Mouse (Mus musculus): ENCODE measurements around the gene Tns3. TPM values are rescaled to one million over a fixed set of nuclear protein-coding genes. Genes with fewer than 3 reads are reported as not detected.

Tns3 gene
- polyA plus RNA-seq, 1 experiment = 29.2 TPM

GRCm38 (mm10) chr11:8525463-8526145 lies 138.7 kb downstream of the Tns3 start:
- TF ChIP-seq CTCF (IDR thresholded peaks at IDR 0.05; ENCODE audit: borderline replicate concordance, insufficient read depth, low read depth, low read length) (no peak), POLR2A (IDR thresholded peaks at IDR 0.05; ENCODE audit: borderline replicate concordance, insufficient read depth, low read length) (no peak)
- Histone ChIP-seq H3K27ac (ENCODE audit: insufficient read depth, low read length) (no peak overlapping the region), H3K4me1 (ENCODE audit: control insufficient read depth, insufficient read depth, low read length) (peaks cover 9% of the 10 kb centered on the region), H3K27me3 (ENCODE audit: control insufficient read depth, insufficient read depth, low read length) (no peaks in the 10 kb centered on the region), H3K4me3 (replicated peaks; ENCODE audit: insufficient read depth, low read depth, low read length) (no peak overlapping the region)
- 92% methylated on average over 9 of the region's 9 CpGs for WGBS
- DNase-seq = no peak

GRCm38 (mm10) chr11:8523344-8524126 lies 140.8 kb downstream of the Tns3 start:
- H3K4me3 ChIP-seq (replicated peaks; ENCODE audit: insufficient read depth, low read depth, low read length) = no peak overlapping the region
- no peaks in the 10 kb centered on the region for H3K27me3 ChIP-seq (ENCODE audit: control insufficient read depth, insufficient read depth, low read length)
- H3K27ac ChIP-seq (ENCODE audit: insufficient read depth, low read length) = 0 out of 2 replicates have a peak overlapping the region, but pooled peaks have one; percentile 11
- 11% methylated on average over 10 of the region's 10 CpGs for WGBS
- TF ChIP-seq POLR2A (IDR thresholded peaks at IDR 0.05; ENCODE audit: borderline replicate concordance, insufficient read depth, low read length) = no peak
- peak; percentile 77 for TF ChIP-seq CTCF (IDR thresholded peaks at IDR 0.05; ENCODE audit: borderline replicate concordance, insufficient read depth, low read depth, low read length)
- DNase-seq = peak; percentile 83 to 85
- H3K4me1 ChIP-seq (ENCODE audit: control insufficient read depth, insufficient read depth, low read length) = peaks cover 9% of the 10 kb centered on the region

GRCm38 (mm10) chr11:8513359-8514253 lies 150.7 kb downstream of the Tns3 start:
- TF ChIP-seq CTCF (IDR thresholded peaks at IDR 0.05; ENCODE audit: borderline replicate concordance, insufficient read depth, low read depth, low read length) = no peak
- TF ChIP-seq POLR2A (IDR thresholded peaks at IDR 0.05; ENCODE audit: borderline replicate concordance, insufficient read depth, low read length) = no peak
- H3K27ac ChIP-seq (ENCODE audit: insufficient read depth, low read length) = no peak overlapping the region
- no peak overlapping the region for H3K4me3 ChIP-seq (replicated peaks; ENCODE audit: insufficient read depth, low read depth, low read length)
- no peaks in the 10 kb centered on the region; the same call in 1 of the 2 replicates for H3K27me3 ChIP-seq (ENCODE audit: control insufficient read depth, insufficient read depth, low read length)
- peaks cover 2% of the 10 kb centered on the region; the same call in 1 of the 2 replicates for H3K4me1 ChIP-seq (ENCODE audit: control insufficient read depth, insufficient read depth, low read length)
- 62% methylated on average over 7 of the region's 7 CpGs for WGBS
- peak in 1 of 2 experiments; percentile 26 for DNase-seq

- no peak for DNase-seq
- TF ChIP-seq CTCF (IDR thresholded peaks at IDR 0.05; ENCODE audit: borderline replicate concordance, insufficient read depth, low read depth, low read length) = no peak
- WGBS = 58% methylated on average over 2 of the region's 2 CpGs
- peaks cover 2% of the 10 kb centered on the region; the same call in 1 of the 2 replicates for H3K4me1 ChIP-seq (ENCODE audit: control insufficient read depth, insufficient read depth, low read length)
- no peak overlapping the region for H3K27ac ChIP-seq (ENCODE audit: insufficient read depth, low read length)
- no peaks in the 10 kb centered on the region for H3K27me3 ChIP-seq (ENCODE audit: control insufficient read depth, insufficient read depth, low read length)
- H3K4me3 ChIP-seq (replicated peaks; ENCODE audit: insufficient read depth, low read depth, low read length) = no peak overlapping the region
Observed at GRCm38 (mm10) chr11:8510294-8510693, 154.0 kb downstream of the Tns3 start.

GRCm38 (mm10) chr11:8509614-8510013 lies 154.7 kb downstream of the Tns3 start:
- H3K27me3 ChIP-seq (ENCODE audit: control insufficient read depth, insufficient read depth, low read length) = no peaks in the 10 kb centered on the region
- H3K4me1 ChIP-seq (ENCODE audit: control insufficient read depth, insufficient read depth, low read length) = peaks cover 2% of the 10 kb centered on the region; the same call in 1 of the 2 replicates
- 60% methylated on average over 7 of the region's 7 CpGs for WGBS
- no peak overlapping the region for H3K27ac ChIP-seq (ENCODE audit: insufficient read depth, low read length)
- no peak for DNase-seq
- H3K4me3 ChIP-seq (replicated peaks; ENCODE audit: insufficient read depth, low read depth, low read length) = no peak overlapping the region
- TF ChIP-seq CTCF (IDR thresholded peaks at IDR 0.05; ENCODE audit: borderline replicate concordance, insufficient read depth, low read depth, low read length) (no peak), POLR2A (IDR thresholded peaks at IDR 0.05; ENCODE audit: borderline replicate concordance, insufficient read depth, low read length) (no peak)

- WGBS = 83% methylated on average over 11 of the region's 11 CpGs
- Histone ChIP-seq H3K4me3 (replicated peaks; ENCODE audit: insufficient read depth, low read depth, low read length) (no peak overlapping the region), H3K27ac (ENCODE audit: insufficient read depth, low read length) (no peak overlapping the region), H3K4me1 (ENCODE audit: control insufficient read depth, insufficient read depth, low read length) (peaks cover 4% of the 10 kb centered on the region; the same call in 1 of the 2 replicates), H3K27me3 (ENCODE audit: control insufficient read depth, insufficient read depth, low read length) (no peaks in the 10 kb centered on the region)
- no peak for DNase-seq
- TF ChIP-seq POLR2A (IDR thresholded peaks at IDR 0.05; ENCODE audit: borderline replicate concordance, insufficient read depth, low read length) (no peak), CTCF (IDR thresholded peaks at IDR 0.05; ENCODE audit: borderline replicate concordance, insufficient read depth, low read depth, low read length) (no peak)
Observed at GRCm38 (mm10) chr11:8503735-8504134, 160.6 kb downstream of the Tns3 start.

GRCm38 (mm10) chr11:8500855-8501254 lies 163.5 kb downstream of the Tns3 start:
- Histone ChIP-seq H3K4me3 (replicated peaks; ENCODE audit: insufficient read depth, low read depth, low read length) (no peak overlapping the region), H3K27ac (ENCODE audit: insufficient read depth, low read length) (no peak overlapping the region), H3K4me1 (ENCODE audit: control insufficient read depth, insufficient read depth, low read length) (peaks cover 6% of the 10 kb centered on the region), H3K27me3 (ENCODE audit: control insufficient read depth, insufficient read depth, low read length) (no peaks in the 10 kb centered on the region)
- DNase-seq = no peak
- TF ChIP-seq CTCF (IDR thresholded peaks at IDR 0.05; ENCODE audit: borderline replicate concordance, insufficient read depth, low read depth, low read length) (no peak), POLR2A (IDR thresholded peaks at IDR 0.05; ENCODE audit: borderline replicate concordance, insufficient read depth, low read length) (no peak)
- WGBS = 81% methylated on average over 6 of the region's 6 CpGs
